Mouse (Mus musculus) urinary bladder, postnatal 4 days (tissue): ENCODE results near the gene Prkca.

ENCODE experiments used
- DNase-seq, 2 experiments: peaks; one replicate each; pipeline ENCODE4 v3.0.0; 2021 to 2022; ENCODE audit warnings: low spot score in 2 of 2

The Prkca gene

GRCm38 (mm10) chr11:108260775-108261517 is 82.8 kb downstream of the Prkca start:
- no peak for DNase-seq

- no peak for DNase-seq
Observed at GRCm38 (mm10) chr11:108259391-108259790, 84.3 kb downstream of the Prkca start.

GRCm38 (mm10) chr11:108258811-108259266 is 84.9 kb downstream of the Prkca start:
- DNase-seq: no peak

- no peak for DNase-seq
Observed at GRCm38 (mm10) chr11:108257921-108258320, 85.8 kb downstream of the Prkca start.

GRCm38 (mm10) chr11:108254681-108255080 is 89.0 kb downstream of the Prkca start:
- DNase-seq: no peak

GRCm38 (mm10) chr11:108251924-108252775 is 91.6 kb downstream of the Prkca start:
- no peak for DNase-seq

GRCm38 (mm10) chr11:108250829-108251637 is 92.7 kb downstream of the Prkca start:
- DNase-seq: no peak

- DNase-seq: no peak
Observed at GRCm38 (mm10) chr11:108250146-108250635, 93.5 kb downstream of the Prkca start.

- DNase-seq: no peak
Observed at GRCm38 (mm10) chr11:108249487-108249886, 94.2 kb downstream of the Prkca start.

- DNase-seq: no peak
Observed at GRCm38 (mm10) chr11:108249047-108249403, 94.7 kb downstream of the Prkca start.

GRCm38 (mm10) chr11:108248218-108249046 is 95.3 kb downstream of the Prkca start:
- no peak for DNase-seq

- no peak for DNase-seq
Observed at GRCm38 (mm10) chr11:108247121-108247863, 96.4 kb downstream of the Prkca start.

GRCm38 (mm10) chr11:108246267-108246702 is 97.4 kb downstream of the Prkca start:
- no peak for DNase-seq

GRCm38 (mm10) chr11:108244241-108244640 is 99.5 kb downstream of the Prkca start:
- DNase-seq: no peak

- no peak for DNase-seq
Observed at GRCm38 (mm10) chr11:108243633-108244032, 100.1 kb downstream of the Prkca start.

GRCm38 (mm10) chr11:108240924-108241498 is 102.7 kb downstream of the Prkca start:
- DNase-seq: no peak

GRCm38 (mm10) chr11:108239173-108239572 is 104.6 kb downstream of the Prkca start:
- no peak for DNase-seq

GRCm38 (mm10) chr11:108236754-108237428 is 106.8 kb downstream of the Prkca start:
- DNase-seq: no peak

GRCm38 (mm10) chr11:108236195-108236594 is 107.5 kb downstream of the Prkca start:
- no peak for DNase-seq
